Mouse (Mus musculus) small intestine, adult 2 months (tissue): ENCODE data around the gene Calml3. TPM values are rescaled to one million over a fixed set of nuclear protein-coding genes. Genes with fewer than 3 reads are reported as not detected.

Experiments used
- H3K27ac ChIP-seq: fragments of 200-500 bp; 2 replicates; pipeline ENCODE4 v1.5.1; 2012; ENCODE audit warnings: low read depth, low read length, control low read depth, inconsistent platforms; ENCODE audit not compliant: insufficient read depth
- H3K27me3 ChIP-seq: fragments of 200-500 bp; 2 replicates; pipeline ENCODE4 v1.6.1; 2012; ENCODE audit warnings: mild to moderate bottlenecking, moderate library complexity, low read length, inconsistent platforms; ENCODE audit not compliant: control insufficient read depth, insufficient read depth
- H3K36me3 ChIP-seq: fragments of 200-500 bp; 2 replicates; pipeline ENCODE4 v1.6.1; 2012; ENCODE audit warnings: mild to moderate bottlenecking, low read length, control low read depth, inconsistent platforms; ENCODE audit not compliant: control insufficient read depth, insufficient read depth
- H3K4me1 ChIP-seq: fragments of 200-500 bp; 2 replicates; pipeline ENCODE4 v1.6.1; 2012; ENCODE audit warnings: low read length, inconsistent platforms, mixed read lengths; ENCODE audit not compliant: control insufficient read depth, insufficient read depth, insufficient read length
- H3K4me3 ChIP-seq: fragments of 200-500 bp; 2 replicates; pipeline ENCODE4 v1.5.1; 2012; ENCODE audit warnings: low read depth, mild to moderate bottlenecking, control low read depth, inconsistent platforms, low read length, moderate library complexity
- CTCF ChIP-seq: fragments of 200-500 bp; IDR thresholded peaks from 2 replicates; pipeline ENCODE4 v1.5.1; 2012; ENCODE audit warnings: low read depth, mild to moderate bottlenecking, control low read depth, inconsistent platforms, low read length, moderate library complexity, mixed read lengths; ENCODE audit not compliant: insufficient replicate concordance, insufficient read length; ENCODE audit errors: extremely low read depth
- POLR2A ChIP-seq: fragments of 200-500 bp; IDR thresholded peaks from 2 replicates; pipeline ENCODE4 v1.6.1; 2012; ENCODE audit warnings: low read depth, mild to moderate bottlenecking, control low read depth, inconsistent platforms, low read length, moderate library complexity
- WGBS: fragments of 180-500 bp; shearing (Covaris S2); methylation state at CpG from one replicate; pipeline ENCODE4 v1.1.7; 2018; 5-methylcytosine and 5-hydroxymethylcytosine counted together
- polyA plus RNA-seq: library from polyadenylated mRNA; depleted of rRNA; stranded (reverse); fragments of >200 nt; gene quantifications from 2 replicates; pipeline ENCODE4 v1.2.3, GENCODE M21; 2012; rRNA removed

Calml3 gene
- polyA plus RNA-seq, 1 experiment: not detected

DNA sequence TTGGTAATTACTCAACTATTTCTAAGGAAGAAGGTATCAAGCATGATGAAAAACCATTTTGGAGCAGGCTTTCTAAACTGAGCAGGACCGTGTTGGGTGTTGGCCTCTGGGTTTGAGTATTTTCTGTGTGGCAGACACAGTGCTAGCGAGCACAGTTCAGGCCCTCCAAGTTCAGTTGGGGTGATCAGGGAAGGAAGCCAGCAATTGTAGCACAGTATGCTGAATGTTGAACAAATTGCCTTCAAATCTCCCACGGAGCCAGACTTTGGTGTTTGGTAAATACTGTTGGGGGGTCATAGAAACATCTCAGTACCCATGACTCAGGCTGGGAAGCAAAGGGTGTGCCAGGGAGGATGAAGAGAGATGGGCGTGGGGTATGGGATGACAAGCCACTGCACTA lies 43.0 kb downstream of the Calml3 start:
- Histone ChIP-seq H3K27me3 (no peaks in the 10 kb centered on the region), H3K36me3 (no peaks in the 10 kb centered on the region), H3K4me1 (0 out of 2 replicates have a peak, but pooled peaks cover 1% of the 10 kb centered on the region), H3K4me3 (no peak overlapping the region), H3K27ac (no peak overlapping the region)
- TF ChIP-seq CTCF (no peak), POLR2A (no peak)
- 79% methylated on average over 4 of the region's 4 CpGs for WGBS

DNA sequence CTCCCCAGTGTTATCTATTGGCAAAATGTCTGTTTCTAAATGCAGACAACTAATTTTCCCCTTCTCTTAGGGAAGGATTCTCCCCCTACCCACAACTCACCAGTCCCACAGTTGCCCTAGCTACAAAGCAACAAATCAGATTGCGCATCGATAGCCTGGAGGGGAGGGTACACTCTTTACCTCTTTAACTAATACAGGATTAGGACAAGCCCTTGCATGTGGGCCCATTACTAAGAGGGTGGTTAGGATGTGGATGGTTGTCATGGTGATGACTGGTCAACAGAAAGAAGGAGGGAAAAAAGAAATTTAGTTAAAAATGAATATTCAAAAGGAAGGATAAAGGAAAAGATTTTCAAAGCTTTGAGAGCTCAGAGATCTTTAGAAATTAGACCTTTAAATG lies 45.8 kb downstream of the Calml3 start:
- Histone ChIP-seq H3K27ac (no peak overlapping the region), H3K4me1 (peaks cover 1% of the 10 kb centered on the region; the same call in 1 of the 2 replicates), H3K4me3 (no peak overlapping the region), H3K27me3 (no peaks in the 10 kb centered on the region), H3K36me3 (no peaks in the 10 kb centered on the region)
- WGBS: 100% methylated on average over 2 of the region's 2 CpGs
- TF ChIP-seq POLR2A (no peak), CTCF (no peak)

DNA sequence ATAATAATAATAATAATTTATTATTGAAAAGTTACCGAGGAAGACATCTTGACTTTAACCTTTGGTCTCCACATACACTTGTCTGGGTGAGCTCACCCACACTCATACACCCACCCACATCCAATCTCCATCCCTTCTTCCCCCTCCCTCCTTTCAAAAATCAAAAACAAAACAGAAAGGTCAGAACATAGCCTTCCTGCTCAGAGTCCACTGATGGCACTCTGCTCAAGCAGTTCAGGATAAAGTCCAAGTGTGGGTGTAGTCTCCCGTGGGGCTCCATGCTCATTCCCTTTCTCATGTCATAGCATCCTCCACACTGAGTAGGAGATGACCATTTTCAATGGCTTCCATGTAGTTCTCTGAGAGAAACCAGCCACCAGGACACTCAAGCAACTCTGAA lies 50.8 kb downstream of the Calml3 start:
- TF ChIP-seq CTCF: no peak
- TF ChIP-seq POLR2A: no peak

More for the DNA sequence above, 50.8 kb downstream of the Calml3 start:
- Histone ChIP-seq H3K4me3 (no peak overlapping the region), H3K36me3 (no peaks in the 10 kb centered on the region), H3K4me1 (peaks cover 25% of the 10 kb centered on the region; the same call in 1 of the 2 replicates), H3K27ac (peak overlapping the region; percentile 93; the same call in 1 of the 2 replicates), H3K27me3 (no peaks in the 10 kb centered on the region)
- WGBS: 33% methylated on average over 2 of the region's 2 CpGs

Other genes starting within 250 kb of the Calml3 start
- 0.56 and 0.74 TPM in 2 replicates for gene Fam208b, start 193.2 kb downstream of the Calml3 start, polyA plus RNA-seq
- 6.7 and 15.9 TPM in 2 replicates for gene Asb13, start 170.3 kb downstream of the Calml3 start, polyA plus RNA-seq
- not detected in 2 replicates for gene Calm4, start 33.4 kb upstream of the Calml3 start, polyA plus RNA-seq
- not detected in 2 replicates for gene Calm5, start 49.9 kb upstream of the Calml3 start, polyA plus RNA-seq
- gene Net1, start 113.9 kb upstream of the Calml3 start, polyA plus RNA-seq: 16.8 and 64.6 TPM in 2 replicates
- gene Tubal3, start 114.0 kb upstream of the Calml3 start, polyA plus RNA-seq: 18.3 and 52.6 TPM in 2 replicates
- gene Ucn3, start 141.0 kb upstream of the Calml3 start, polyA plus RNA-seq: 1.2 and 1.3 TPM in 2 replicates
- gene Akr1c14, start 244.7 kb upstream of the Calml3 start, polyA plus RNA-seq: 0.44 and 1.1 TPM in 2 replicates